Mouse (Mus musculus) intestine, embryonic 16.5 days (tissue): ENCODE results near the gene Slitrk6. TPM values are rescaled to one million over a fixed set of nuclear protein-coding genes. Genes with fewer than 3 reads are reported as not detected.

Experiments
- ATAC-seq: fragments of 200-750 bp; cut with Nextera tagmentation; 2 replicates; pipeline ENCODE4 v1.8.0; 2017; ENCODE audit warnings: moderate TSS enrichment, moderate library complexity
- H3K27ac ChIP-seq: fragments of 300-500 bp; sonication (generic); 2 replicates; pipeline ENCODE4 v1.5.1; 2014; ENCODE audit warnings: mild to moderate bottlenecking, low read length
- H3K27me3 ChIP-seq: fragments of 300-500 bp; sonication (generic); replicated peaks from 2 replicates; pipeline ENCODE4 v1.6.1; 2014; ENCODE audit warnings: low read length, control low read depth, mixed read lengths; ENCODE audit not compliant: control insufficient read depth, insufficient read depth
- H3K36me3 ChIP-seq: fragments of 300-500 bp; sonication (generic); 2 replicates; pipeline ENCODE4 v1.6.1; 2014; ENCODE audit warnings: low read length, control low read depth; ENCODE audit not compliant: control insufficient read depth, insufficient read depth
- H3K4me1 ChIP-seq: fragments of 300-500 bp; sonication (generic); 2 replicates; pipeline ENCODE4 v1.6.1; 2014; ENCODE audit warnings: low read length, control low read depth, mixed read lengths; ENCODE audit not compliant: control insufficient read depth, insufficient read depth
- H3K4me2 ChIP-seq: fragments of 300-500 bp; sonication (generic); 2 replicates; pipeline ENCODE4 v1.6.1; 2014; ENCODE audit warnings: low read depth, low read length, control low read depth
- H3K4me3 ChIP-seq: fragments of 300-500 bp; sonication (generic); 2 replicates; pipeline ENCODE4 v1.5.1; 2014; ENCODE audit warnings: mild to moderate bottlenecking, low read length
- H3K9ac ChIP-seq: fragments of 300-500 bp; sonication (generic); 2 replicates; pipeline ENCODE4 v1.6.1; 2014; ENCODE audit warnings: low read depth, low read length
- H3K9me3 ChIP-seq: fragments of 300-500 bp; sonication (generic); 2 replicates; pipeline ENCODE4 v1.6.1; 2016; ENCODE audit warnings: low read length, control low read depth; ENCODE audit not compliant: control insufficient read depth
- WGBS: fragments of 180-500 bp; shearing (Covaris S2); extraction: QIAGEN DNeasy Blood & Tissue Kit; methylation state at CpG from one replicate; pipeline ENCODE4 v1.1.7; 2014; 5-methylcytosine and 5-hydroxymethylcytosine counted together
- polyA plus RNA-seq: library from polyadenylated mRNA; unstranded; fragments of >200 nt; fragmentation: Nextera tagmentation; extraction: Ambion mirVana; gene quantifications from 2 replicates; pipeline ENCODE4 v1.2.1, GENCODE M21; 2015

The Slitrk6 gene
- polyA plus RNA-seq, 1 experiment from 2014 or later: 27.3 TPM

- H3K27me3 ChIP-seq: no peaks in the 10 kb centered on the region
- H3K27ac ChIP-seq: no peak overlapping the region
- H3K4me1 ChIP-seq: no peaks in the 10 kb centered on the region; the same call in 1 of the 2 replicates
- H3K4me2 ChIP-seq: no peak overlapping the region
- H3K9ac ChIP-seq: no peak overlapping the region
- ATAC-seq: no peak
- 32% methylated on average over 2 of the region's 2 CpGs for WGBS
- H3K36me3 ChIP-seq: no peaks in the 10 kb centered on the region
- H3K9me3 ChIP-seq: no peaks in the 10 kb centered on the region
- no peak overlapping the region for H3K4me3 ChIP-seq
Measured at GRCm38 (mm10) chr14:110724026-110724576, 30.8 kb downstream of the Slitrk6 start.
